Mouse (Mus musculus) heart, embryonic 14.5 days (tissue): ENCODE data around the gene Itga1. TPM values are rescaled to one million over a fixed set of nuclear protein-coding genes. Genes with fewer than 3 reads are reported as not detected.

Source experiments
- ATAC-seq: fragments of 200-750 bp; cut with Nextera tagmentation; 2 replicates; pipeline ENCODE4 v1.8.0; 2017; ENCODE audit warnings: low read depth, moderate TSS enrichment; ENCODE audit not compliant: insufficient number of reproducible peaks, insufficient read depth, low FRiP score
- H3K27ac ChIP-seq, 2 experiments: fragments of 200-500 bp in 1 of 2; fragments of 300-500 bp in 1 of 2; sonication (generic) in 1 of 2; replicated peaks in 1 of 2; 2 replicates each; pipeline ENCODE4 v1.5.1; 2012 to 2014; ENCODE audit warnings: low read depth in 2 of 2, low read length in 2 of 2, control low read depth in 1 of 2, mild to moderate bottlenecking in 1 of 2, mixed read lengths in 1 of 2; ENCODE audit not compliant: control insufficient read depth in 1 of 2, insufficient read depth in 1 of 2
- H3K27me3 ChIP-seq: fragments of 300-500 bp; sonication (generic); 2 replicates; pipeline ENCODE4 v1.6.1; 2014; ENCODE audit warnings: mild to moderate bottlenecking, low read length, control low read depth; ENCODE audit not compliant: control insufficient read depth, insufficient read depth
- H3K36me3 ChIP-seq: fragments of 300-500 bp; sonication (generic); 2 replicates; pipeline ENCODE4 v1.6.1; 2014; ENCODE audit warnings: mild to moderate bottlenecking, control low read depth, low read length, mixed read lengths; ENCODE audit not compliant: control insufficient read depth, insufficient read depth
- H3K4me1 ChIP-seq, 2 experiments: fragments of 200-500 bp in 1 of 2; fragments of 300-500 bp in 1 of 2; sonication (generic) in 1 of 2; 2 replicates each; pipeline ENCODE4 v1.6.1; 2012 to 2014; ENCODE audit warnings: low read length in 2 of 2, control low read depth in 1 of 2, mixed read lengths in 1 of 2; ENCODE audit not compliant: control insufficient read depth in 2 of 2, insufficient read depth in 2 of 2
- H3K4me2 ChIP-seq: fragments of 300-500 bp; sonication (generic); 2 replicates; pipeline ENCODE4 v1.6.1; 2014; ENCODE audit warnings: mild to moderate bottlenecking, low read length
- H3K4me3 ChIP-seq, 2 experiments: fragments of 200-500 bp in 1 of 2; fragments of 300-500 bp in 1 of 2; sonication (generic) in 1 of 2; 2 replicates each; pipeline ENCODE4 v1.5.1; 2012 to 2014; ENCODE audit warnings: low read length in 2 of 2, mild to moderate bottlenecking in 2 of 2, control low read depth in 1 of 2, low read depth in 1 of 2, moderate library complexity in 1 of 2; ENCODE audit not compliant: control insufficient read depth in 1 of 2, insufficient read depth in 1 of 2
- H3K9ac ChIP-seq: fragments of 300-500 bp; sonication (generic); 2 replicates; pipeline ENCODE4 v1.6.1; 2014; ENCODE audit warnings: mild to moderate bottlenecking, low read length
- H3K9me3 ChIP-seq: fragments of 300-500 bp; sonication (generic); 2 replicates; pipeline ENCODE4 v1.6.1; 2016; ENCODE audit warnings: low read length, control low read depth; ENCODE audit not compliant: control insufficient read depth
- WGBS: fragments of 180-500 bp; shearing (Covaris S2); extraction: QIAGEN DNeasy Blood & Tissue Kit; methylation state at CpG from one replicate; pipeline ENCODE4 v1.1.7; 2014; 5-methylcytosine and 5-hydroxymethylcytosine counted together
- polyA plus RNA-seq: library from polyadenylated mRNA; unstranded; fragments of >200 nt; fragmentation: Nextera tagmentation; extraction: Ambion mirVana; gene quantifications from 2 replicates; pipeline ENCODE4 v1.2.1, GENCODE M21; 2014

The Itga1 gene
- polyA plus RNA-seq, 1 experiment from 2014 or later, result 32.6 TPM

- ATAC-seq, result peak; percentile 92
- peak within 1 kb of the TSS; percentile 57 to 73 for H3K4me3 ChIP-seq
- H3K27ac ChIP-seq, result peak within 1 kb of the TSS; percentile 98 to 99
- WGBS, result under 1% methylated on average over 60 of the region's 60 CpGs
- peaks cover 16 to 40% of the 10 kb centered on the region in 2 experiments for H3K4me1 ChIP-seq
- H3K9ac ChIP-seq, result peak within 1 kb of the TSS; percentile 90
- H3K36me3 ChIP-seq, result peaks cover 31% of the 10 kb centered on the region
- H3K9me3 ChIP-seq, result no peaks in the 10 kb centered on the region
- peak within 1 kb of the TSS; percentile 97 for H3K4me2 ChIP-seq
- H3K27me3 ChIP-seq, result no peaks in the 10 kb centered on the region
Observed at GRCm38 (mm10) chr13:115090069-115090976, 11.4 kb downstream of the Itga1 start, which contains the start of gene Pelo. TSS of gene Pelo (minus strand) at chr13:115090186.

GRCm38 (mm10) chr13:115089395-115090025, 12.3 kb downstream of the Itga1 start:
- WGBS, result 2% methylated on average over 35 of the region's 35 CpGs
- Histone ChIP-seq H3K4me3 (peak overlapping the region; percentile 57 to 73), H3K4me2 (peak overlapping the region; percentile 97), H3K36me3 (peaks cover 31% of the 10 kb centered on the region), H3K27ac (peak overlapping the region; percentile 98 to 99), H3K27me3 (no peaks in the 10 kb centered on the region), H3K9me3 (no peaks in the 10 kb centered on the region), H3K9ac (peak overlapping the region; percentile 90), H3K4me1 (peaks cover 13 to 39% of the 10 kb centered on the region in 2 experiments)
- ATAC-seq, result peak; percentile 32

GRCm38 (mm10) chr13:115089020-115089394, 12.8 kb downstream of the Itga1 start:
- 42% methylated on average over 11 of the region's 11 CpGs for WGBS

GRCm38 (mm10) chr13:115085974-115086373, 15.8 kb downstream of the Itga1 start:
- H3K36me3 ChIP-seq, result peaks cover 43% of the 10 kb centered on the region
- H3K9ac ChIP-seq, result no peak overlapping the region
- no peaks in the 10 kb centered on the region for H3K9me3 ChIP-seq
- no peak overlapping the region for H3K27ac ChIP-seq
- H3K4me2 ChIP-seq, result no peak overlapping the region
- H3K4me1 ChIP-seq, result peaks cover 11 to 28% of the 10 kb centered on the region in 2 experiments
- WGBS, result 78% methylated on average over 6 of the region's 6 CpGs
- ATAC-seq, result no peak
- no peaks in the 10 kb centered on the region for H3K27me3 ChIP-seq
- H3K4me3 ChIP-seq, result no peak overlapping the region

More at GRCm38 (mm10) chr13:115089020-115089394, 12.8 kb downstream of the Itga1 start:
- no peaks in the 10 kb centered on the region for H3K27me3 ChIP-seq
- no peaks in the 10 kb centered on the region for H3K9me3 ChIP-seq
- H3K4me1 ChIP-seq, result peaks cover 13 to 39% of the 10 kb centered on the region in 2 experiments
- peak overlapping the region; percentile 98 to 99 for H3K27ac ChIP-seq
- H3K4me3 ChIP-seq, result peak overlapping the region; percentile 57 to 73
- peak overlapping the region; percentile 97 for H3K4me2 ChIP-seq
- H3K36me3 ChIP-seq, result peaks cover 31% of the 10 kb centered on the region
- peak overlapping the region; percentile 90 for H3K9ac ChIP-seq
- no peak for ATAC-seq

- 81% methylated on average over 7 of the region's 7 CpGs for WGBS
- no peak overlapping the region for H3K9ac ChIP-seq
- ATAC-seq, result no peak
- H3K4me3 ChIP-seq, result no peak overlapping the region
- peaks cover 28% of the 10 kb centered on the region for H3K36me3 ChIP-seq
- no peaks in the 10 kb centered on the region for H3K9me3 ChIP-seq
- H3K4me1 ChIP-seq, result peaks cover 2 to 11% of the 10 kb centered on the region in 2 experiments; a peak in 2 of 4 replicates
- H3K27me3 ChIP-seq, result no peaks in the 10 kb centered on the region
- no peak overlapping the region for H3K4me2 ChIP-seq
- H3K27ac ChIP-seq, result no peak overlapping the region
Observed at GRCm38 (mm10) chr13:115082339-115082738, 19.4 kb downstream of the Itga1 start.

GRCm38 (mm10) chr13:115079996-115080585, 21.7 kb downstream of the Itga1 start:
- peaks cover 12% of the 10 kb centered on the region for H3K36me3 ChIP-seq
- H3K9ac ChIP-seq, result no peak overlapping the region
- H3K27ac ChIP-seq, result no peak overlapping the region
- no peak overlapping the region for H3K4me3 ChIP-seq
- WGBS, result 87% methylated on average over 3 of the region's 3 CpGs
- ATAC-seq, result no peak
- H3K9me3 ChIP-seq, result no peaks in the 10 kb centered on the region
- H3K27me3 ChIP-seq, result no peaks in the 10 kb centered on the region
- H3K4me1 ChIP-seq, result peaks cover 0 to 4% of the 10 kb centered on the region in 2 experiments; a peak in 1 of 4 replicates
- H3K4me2 ChIP-seq, result no peak overlapping the region

GRCm38 (mm10) chr13:115078997-115079685, 22.6 kb downstream of the Itga1 start:
- Histone ChIP-seq H3K27ac (no peak overlapping the region), H3K27me3 (no peaks in the 10 kb centered on the region), H3K4me1 (peaks cover 0 to 4% of the 10 kb centered on the region in 2 experiments; a peak in 1 of 4 replicates), H3K4me2 (no peak overlapping the region), H3K4me3 (no peak overlapping the region), H3K9ac (no peak overlapping the region), H3K9me3 (no peaks in the 10 kb centered on the region), H3K36me3 (peaks cover 12% of the 10 kb centered on the region)
- WGBS, result 77% methylated on average over 6 of the region's 6 CpGs
- ATAC-seq, result no peak
